Mouse (Mus musculus): Measurements from ENCODE around the gene Hes3.

DNA sequence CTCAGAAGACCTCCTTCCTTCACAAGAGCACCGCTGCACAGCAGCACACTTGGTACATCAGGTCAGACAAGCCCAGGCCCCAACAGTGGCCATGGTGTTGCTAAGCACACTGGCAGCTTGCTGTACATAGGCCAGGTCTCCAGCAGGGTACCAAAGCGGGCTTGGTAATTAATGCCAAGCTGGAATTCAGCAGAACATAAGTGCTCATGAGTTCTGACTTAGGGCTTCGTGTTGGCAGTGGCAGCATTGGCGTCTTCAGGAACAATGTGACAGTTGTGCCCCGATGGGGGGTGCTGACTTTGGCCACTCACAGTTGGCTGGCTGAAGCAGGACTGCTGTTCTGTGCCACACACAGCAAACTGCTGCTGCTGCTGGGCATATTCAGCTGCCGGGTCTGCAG, 13.2 kb upstream of the Hes3 start:
- no peak for TF ChIP-seq CTCF (IDR thresholded peaks at IDR 0.05; ENCODE audit: control insufficient read depth, insufficient read depth, low read length)
- no peak for TF ChIP-seq POLR2A (IDR thresholded peaks at IDR 0.05; ENCODE audit: borderline replicate concordance, control insufficient read depth, low read depth, low read length)

All from bone marrow, adult 2 months (tissue).